Mouse (Mus musculus): ENCODE results near the gene Heatr9.
A peak's percentile ranks its signal among the peaks of the same experiment; 100 is the strongest.

Heatr9 gene

GRCm38 (mm10) chr11:83533192-83533591 lies 11.2 kb upstream of the Heatr9 start:
- DNase-seq (ENCODE audit: low spot score), result no peak

DNA sequence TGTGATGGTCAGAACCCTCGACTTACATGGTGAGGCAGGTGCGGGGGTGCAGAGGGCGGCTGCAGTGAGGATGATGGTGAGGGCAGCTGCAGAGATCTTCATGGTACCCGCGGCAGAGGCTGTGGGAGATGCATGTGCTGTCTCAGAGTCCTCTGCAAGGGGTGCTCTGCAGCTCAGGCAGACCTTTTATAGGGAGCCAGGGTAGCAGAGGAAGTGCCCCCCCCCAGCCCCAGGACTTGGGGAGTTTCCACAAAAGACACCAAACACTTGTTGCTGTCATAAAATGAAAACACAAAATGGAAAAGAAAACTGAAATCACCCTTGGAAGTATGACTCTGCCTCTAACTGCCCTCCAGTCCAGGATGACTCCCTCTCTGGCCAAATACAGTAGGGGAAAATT lies 8.4 kb upstream of the Heatr9 start, which contains the start of gene Ccl5:
Gene Ccl5 (minus strand): TSS at position 159 of the 400 bp plus-strand sequence.
- no peak for DNase-seq (ENCODE audit: low spot score)

DNA sequence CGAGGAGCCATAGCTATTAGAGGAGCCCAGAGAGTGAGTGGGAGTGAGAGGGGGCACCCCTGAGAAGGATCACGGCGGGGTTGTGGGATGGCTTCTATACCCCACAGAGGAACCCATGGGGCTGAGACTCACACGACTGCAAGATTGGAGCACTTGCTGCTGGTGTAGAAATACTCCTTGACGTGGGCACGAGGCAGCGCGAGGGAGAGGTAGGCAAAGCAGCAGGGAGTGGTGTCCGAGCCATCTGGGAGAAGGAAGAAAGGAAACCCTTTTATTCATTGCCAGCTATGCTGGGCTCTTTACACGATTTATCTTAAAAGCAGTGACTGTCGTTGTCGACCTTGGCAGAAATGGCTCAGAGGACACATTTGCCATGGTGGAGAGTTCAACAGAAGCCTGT lies 7.0 kb upstream of the Heatr9 start:
- DNase-seq (ENCODE audit: low spot score), result no peak

GRCm38 (mm10) chr11:83518371-83518770 lies 3.6 kb downstream of the Heatr9 start:
- DNase-seq (ENCODE audit: low spot score), result no peak

DNA sequence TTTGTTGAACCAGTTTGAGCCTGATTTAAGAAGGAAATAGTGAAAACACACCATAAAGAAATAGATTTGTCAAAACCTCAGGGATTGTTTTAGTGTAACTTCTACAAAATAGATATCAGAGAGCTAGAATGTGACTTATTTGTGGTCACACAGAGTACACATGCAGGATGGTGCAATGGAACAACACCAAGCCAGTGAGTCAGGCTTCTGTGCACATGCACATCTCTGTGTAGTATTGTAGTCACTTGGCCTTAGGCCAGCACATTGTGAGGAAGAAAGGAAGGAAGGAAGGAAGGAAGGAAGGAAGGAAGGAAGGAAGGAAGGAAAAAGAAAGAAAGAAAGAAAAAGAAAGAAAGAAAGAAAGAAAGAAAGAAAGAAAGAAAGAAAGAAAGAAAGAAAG lies 4.8 kb downstream of the Heatr9 start:
- no peak for DNase-seq (ENCODE audit: low spot score)

- DNase-seq (ENCODE audit: low spot score), result no peak
Measured at GRCm38 (mm10) chr11:83509521-83509920, 12.5 kb downstream of the Heatr9 start.

GRCm38 (mm10) chr11:83504308-83504707 lies 17.7 kb downstream of the Heatr9 start:
- DNase-seq (ENCODE audit: low spot score), result no peak

DNA sequence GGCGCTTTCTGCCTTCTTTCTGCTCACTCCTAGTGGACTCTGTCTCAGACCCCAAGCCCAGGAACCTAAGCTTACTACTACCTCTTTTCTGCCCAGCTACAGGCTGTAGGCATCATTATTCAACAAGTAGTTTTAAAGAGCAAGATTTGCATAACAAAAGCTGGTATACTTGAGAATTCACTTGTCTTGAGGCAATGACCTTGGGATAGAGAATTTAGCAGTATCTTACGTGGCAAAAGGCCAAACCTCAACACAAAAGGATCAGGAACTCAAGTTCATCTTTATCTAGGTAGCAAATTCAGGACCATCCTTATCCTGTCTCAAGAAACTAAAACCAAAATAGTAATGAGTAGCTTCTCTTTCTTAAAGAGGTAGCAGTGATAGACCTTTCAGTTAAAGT lies 26.4 kb downstream of the Heatr9 start:
- DNase-seq (ENCODE audit: low spot score), result no peak

GRCm38 (mm10) chr11:83491488-83491887 lies 30.5 kb downstream of the Heatr9 start:
- peak; percentile 21 for DNase-seq (ENCODE audit: low spot score)

DNA sequence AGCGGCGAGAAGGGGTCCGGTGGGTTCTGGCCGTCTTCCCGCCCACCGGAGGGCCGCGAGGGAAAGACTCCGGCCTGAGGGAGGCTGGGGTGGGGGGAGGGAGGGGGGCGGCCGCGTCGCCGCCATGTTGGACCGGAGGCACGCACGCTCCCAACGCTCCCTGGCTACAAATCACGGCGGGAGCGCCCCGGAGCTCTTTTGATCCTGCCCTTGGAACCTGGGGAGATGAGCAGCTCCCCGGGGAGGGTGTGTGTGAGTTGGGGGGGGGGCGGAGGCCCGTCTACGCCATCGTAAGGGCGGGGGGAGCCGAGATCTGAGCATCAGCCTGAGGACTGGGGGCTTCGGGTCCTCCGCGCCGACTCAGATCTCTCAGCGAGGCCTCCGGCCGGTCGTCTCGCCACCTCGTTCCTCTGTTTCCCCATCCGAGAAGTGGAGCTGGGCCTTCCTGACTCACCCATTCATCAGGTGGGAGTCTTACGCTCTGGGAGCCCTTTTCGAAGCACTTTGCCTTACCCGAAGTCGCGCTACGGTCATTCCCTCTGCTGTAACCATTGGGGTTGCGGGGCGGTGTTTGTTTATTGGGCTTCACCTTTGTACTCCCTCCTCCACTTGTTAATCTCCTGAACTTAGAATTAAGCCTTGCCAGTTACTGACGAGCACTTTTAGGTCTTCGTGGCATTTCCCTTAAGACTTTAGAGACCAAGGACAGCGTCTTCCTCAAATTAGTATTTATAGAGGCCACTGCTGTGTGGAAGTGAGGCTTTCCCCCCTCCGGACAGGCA lies 48.5 kb downstream of the Heatr9 start:
- DNase-seq (ENCODE audit: low spot score), result no peak

- DNase-seq (ENCODE audit: low spot score), result peak; percentile 99
Measured at GRCm38 (mm10) chr11:83472324-83473234, 49.4 kb downstream of the Heatr9 start, which contains the start of gene Taf15. Gene Taf15, plus strand, starts transcription at chr11:83473086.

DNA sequence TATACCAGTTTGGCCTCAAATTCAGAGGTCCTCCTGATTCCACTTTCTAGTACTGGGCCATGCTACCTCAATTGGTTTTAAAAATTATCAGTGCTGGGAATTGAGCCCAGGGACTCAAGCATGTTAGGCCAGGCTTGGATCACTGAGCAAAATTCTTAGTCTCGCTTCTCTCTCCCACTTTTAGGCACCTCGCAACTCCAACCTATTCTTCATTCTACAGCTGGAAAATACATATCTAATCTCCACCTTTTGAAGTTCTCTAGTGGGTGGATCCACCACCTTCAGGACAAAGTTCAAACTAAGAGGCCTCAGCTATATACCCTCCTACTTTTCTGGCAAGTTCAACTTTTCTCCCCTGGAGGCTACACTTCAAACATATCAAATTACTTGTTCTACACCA lies 50.2 kb downstream of the Heatr9 start:
- DNase-seq (ENCODE audit: low spot score), result no peak

DNA sequence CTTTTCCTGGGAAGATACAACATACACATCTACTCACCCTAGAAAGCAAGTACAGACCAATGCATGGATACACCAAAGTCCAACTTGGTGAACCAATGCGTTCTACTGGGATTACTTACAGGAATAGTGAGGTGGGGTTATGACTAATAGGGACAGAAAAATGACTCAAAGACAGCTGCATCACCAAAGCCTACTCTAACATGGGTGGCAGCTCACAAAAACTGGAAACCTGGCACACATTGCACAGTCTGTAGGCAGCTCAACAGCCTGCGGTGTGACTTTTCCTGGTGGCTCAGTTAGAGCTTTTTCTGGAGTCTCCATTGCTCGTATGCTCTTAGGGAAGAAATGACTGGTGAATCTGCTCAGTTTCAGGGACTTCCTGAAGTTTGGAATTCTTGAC lies 53.2 kb downstream of the Heatr9 start:
- DNase-seq (ENCODE audit: low spot score), result no peak

- DNase-seq (ENCODE audit: low spot score), result no peak
Measured at GRCm38 (mm10) chr11:83467120-83467652, 54.8 kb downstream of the Heatr9 start.

DNA sequence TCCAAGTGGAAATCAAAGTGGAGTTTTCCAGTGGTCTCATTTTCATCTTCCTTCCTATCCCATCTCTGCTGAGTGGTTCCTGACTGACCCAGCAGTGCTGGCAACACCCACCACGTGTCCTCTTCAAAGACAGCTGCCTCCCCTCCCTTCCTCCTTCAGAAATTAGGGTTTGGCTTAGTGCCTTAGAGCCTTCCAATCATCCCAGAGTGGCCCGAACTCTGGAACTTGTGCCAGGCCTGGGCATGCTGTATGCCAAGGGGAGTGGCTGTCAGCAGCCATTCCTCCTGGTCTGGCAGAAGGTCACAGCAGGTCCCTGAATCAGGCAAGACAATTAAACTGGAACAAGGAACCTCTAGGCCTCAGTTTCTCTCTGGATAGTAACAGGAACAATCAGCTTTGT lies 56.0 kb downstream of the Heatr9 start:
- no peak for DNase-seq (ENCODE audit: low spot score)

GRCm38 (mm10) chr11:83462711-83463244 lies 59.2 kb downstream of the Heatr9 start, which contains the start of gene Mmp28:
Gene Mmp28, minus strand, starts transcription at chr11:83463071.
- peak; percentile 70 for DNase-seq (ENCODE audit: low spot score)
